Mouse (Mus musculus) lung, adult 2 months (tissue): ENCODE data around the gene Vps13d.

Experiments used
- CTCF ChIP-seq: fragments of 200-500 bp; IDR thresholded peaks from 2 replicates; pipeline ENCODE4 v1.5.1; 2011; ENCODE audit warnings: mild to moderate bottlenecking, low read length, control low read depth; ENCODE audit not compliant: insufficient read depth
- POLR2A ChIP-seq: fragments of 200-500 bp; IDR thresholded peaks from 2 replicates; pipeline ENCODE4 v1.6.1; 2011; ENCODE audit warnings: low read depth, mild to moderate bottlenecking, control low read depth, low read length, borderline replicate concordance; ENCODE audit errors: extremely low read depth

GRCm38 (mm10) chr4:145055792-145056191 lies 139.0 kb downstream of the Vps13d start:
- TF ChIP-seq CTCF (no peak), POLR2A (no peak)
